In genomic region chr2:170356667-170357374, GRCm38 (mm10) we compare ENCODE assay signal across 11 mouse cellular contexts.
A peak's percentile ranks its signal among the peaks of the same experiment; 100 is the strongest.
DNase-seq lines count a peak whose midpoint lies in the region; ATAC-seq and TF ChIP-seq lines count a peak whose summit lies in the region.
"Had no signal": no experiment of that assay in that cellular context is flagged by ENCODE, and none has a peak within 500 bp of the region (broad histone marks: within the 10 kb centered on the region; RNA-seq: fewer than 3 reads in every experiment).

No protein-coding gene starts in this region.

- peak; percentile 15 to 57 for DNase-seq in cerebellum, postnatal 14 days
- DNase-seq in cerebellum, adult 11 months, result no peak
- no peak for DNase-seq in liver, adult 2 months (ENCODE audit: extremely low read depth, low read depth, low spot score)
- no peak for DNase-seq in liver
- peak; percentile 57 for DNase-seq in kidney, postnatal 10 days
- DNase-seq in adrenal gland, adult (ENCODE audit: inconsistent age in 2 of 2, low spot score in 1 of 2), result no peak
- DNase-seq in limb, embryonic 10.5 days (ENCODE audit: low spot score), result no peak
- DNase-seq: cerebellum, adult 9-10 months; gastrocnemius, postnatal 25 days had no signal

- no peak overlapping the region for H3K9ac ChIP-seq in liver, adult 2 months (ENCODE audit: low read depth, low read length)
- no peak overlapping the region for H3K9ac ChIP-seq in stomach, embryonic 14.5 days (replicated peaks; ENCODE audit: low read depth, low read length)

- TF ChIP-seq CTCF in liver, adult 2 months (IDR thresholded peaks at IDR 0.05; ENCODE audit: low read depth, low read length), result peak; percentile 42; the same call in 1 of the 2 replicates

- no peak for TF ChIP-seq POLR2A in liver, adult 2 months (IDR thresholded peaks at IDR 0.05; ENCODE audit: extremely low read depth, insufficient read depth, low read length)

- no peaks in the 10 kb centered on the region for H3K36me3 ChIP-seq in liver, adult 2 months (ENCODE audit: control insufficient read depth, insufficient read depth, low read length)
- no peaks in the 10 kb centered on the region for H3K36me3 ChIP-seq in stomach, embryonic 14.5 days (ENCODE audit: control insufficient read depth, insufficient read depth, low read length)
- no peaks in the 10 kb centered on the region for H3K36me3 ChIP-seq in limb, embryonic 10.5 days

- no peak overlapping the region for H3K27ac ChIP-seq in liver, adult 2 months (replicated peaks; ENCODE audit: insufficient read depth, low read depth, low read length)
- H3K27ac ChIP-seq in stomach, embryonic 14.5 days (ENCODE audit: low read length), result no peak overlapping the region
- H3K27ac ChIP-seq in limb, embryonic 10.5 days, result no peak overlapping the region
- H3K27ac ChIP-seq: macrophage had no signal

- 0 out of 2 replicates have a peak, but pooled peaks cover 3% of the 10 kb centered on the region for H3K4me1 ChIP-seq in liver, adult 2 months (ENCODE audit: control insufficient read depth, insufficient read depth, low read length)
- H3K4me1 ChIP-seq in stomach, embryonic 14.5 days (ENCODE audit: control insufficient read depth, insufficient read depth, low read length), result no peaks in the 10 kb centered on the region
- peaks cover 1% of the 10 kb centered on the region; the same call in 1 of the 2 replicates for H3K4me1 ChIP-seq in limb, embryonic 10.5 days

- no peak overlapping the region for H3K4me3 ChIP-seq in liver, adult 2 months (ENCODE audit: insufficient read depth, low read depth, low read length)
- H3K4me3 ChIP-seq in stomach, embryonic 14.5 days (ENCODE audit: low read depth, low read length), result no peak overlapping the region
- no peak overlapping the region for H3K4me3 ChIP-seq in limb, embryonic 10.5 days

- H3K79me2 ChIP-seq in liver, adult 2 months (ENCODE audit: control insufficient read depth, insufficient read depth, low read length), result no peaks in the 10 kb centered on the region

- WGBS in liver, adult 2 months, result 65% methylated on average over 16 of the region's 16 CpGs
- 57% methylated on average over 16 of the region's 16 CpGs for WGBS in stomach, embryonic 14.5 days
- WGBS in limb, embryonic 10.5 days, result 59% methylated on average over 16 of the region's 16 CpGs

- H3K27me3 ChIP-seq in liver, adult 2 months (ENCODE audit: control insufficient read depth, insufficient read depth, low read length), result no peaks in the 10 kb centered on the region
- H3K27me3 ChIP-seq in stomach, embryonic 14.5 days (ENCODE audit: control insufficient read depth, insufficient read depth, low read length), result no peaks in the 10 kb centered on the region
- H3K27me3 ChIP-seq in limb, embryonic 10.5 days (ENCODE audit: low read depth, poor library complexity, severe bottlenecking), result no peaks in the 10 kb centered on the region

- ATAC-seq in stomach, embryonic 14.5 days (ENCODE audit: insufficient number of reproducible peaks, insufficient read depth, low FRiP score, low read depth), result peak; percentile 33; the same call in 1 of the 2 replicates

- H3K9me3 ChIP-seq in stomach, embryonic 14.5 days (ENCODE audit: control insufficient read depth, low read depth, low read length), result no peaks in the 10 kb centered on the region
- H3K9me3 ChIP-seq in limb, embryonic 10.5 days (replicated peaks), result no peaks in the 10 kb centered on the region

- no peak overlapping the region for H3K4me2 ChIP-seq in stomach, embryonic 14.5 days (replicated peaks; ENCODE audit: low read depth, low read length)

Comparison
In these comparisons a context has a peak if more than half of its experiments do, and no peak if none do; other contexts are left out.
1. DNase-seq: peak in cerebellum, postnatal 14 days (2 of 2) and kidney, postnatal 10 days (single experiment); none in cerebellum, adult 11 months (single experiment), liver, adult 2 months (single experiment), liver (single experiment), adrenal gland, adult (0 of 2) and limb, embryonic 10.5 days (single experiment).